Mouse (Mus musculus): ENCODE measurements at regions not wholly inside any gene's neighbourhood (a gene's known extent, or its start where the extent isn't known, plus 50 kb on each side); places are given as distances from the start of the nearest gene placed in this dataset.

DNA sequence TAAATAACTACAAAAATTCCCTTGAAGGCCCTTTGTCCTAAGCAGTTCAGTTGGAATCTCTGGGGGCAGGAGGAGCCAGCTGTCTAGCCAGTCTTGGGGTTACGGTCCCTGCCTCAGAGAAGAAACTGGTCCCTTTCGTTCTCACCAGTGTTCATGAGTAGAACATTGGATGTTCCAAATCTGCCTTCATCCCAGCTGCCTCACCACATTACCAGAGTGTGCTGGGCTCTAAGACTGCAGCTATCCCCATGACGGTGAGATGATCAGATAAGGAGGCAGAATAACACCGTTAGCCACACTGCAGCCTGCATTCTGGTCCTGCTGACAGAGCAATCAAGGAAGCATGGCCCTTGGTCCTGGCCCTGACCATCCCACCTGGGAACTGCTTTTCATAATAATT, 279.3 kb downstream of the Qk start:
- Histone ChIP-seq H3K36me3 (ENCODE audit: control insufficient read depth, insufficient read depth, low read length) (no peaks in the 10 kb centered on the region), H3K4me3 (ENCODE audit: low read depth, low read length) (no peak overlapping the region), H3K9me3 (ENCODE audit: control insufficient read depth, low read depth, low read length) (no peaks in the 10 kb centered on the region), H3K4me2 (replicated peaks; ENCODE audit: low read depth, low read length) (no peak overlapping the region), H3K27ac (ENCODE audit: low read length) (no peak overlapping the region), H3K4me1 (ENCODE audit: control insufficient read depth, insufficient read depth, low read length) (no peaks in the 10 kb centered on the region), H3K9ac (replicated peaks; ENCODE audit: low read depth, low read length) (no peak overlapping the region), H3K27me3 (ENCODE audit: control insufficient read depth, insufficient read depth, low read length) (no peaks in the 10 kb centered on the region)
- ATAC-seq (ENCODE audit: insufficient number of reproducible peaks, insufficient read depth, low FRiP score, low read depth): no peak
- WGBS: 61% methylated on average over 4 of the region's 4 CpGs

DNA sequence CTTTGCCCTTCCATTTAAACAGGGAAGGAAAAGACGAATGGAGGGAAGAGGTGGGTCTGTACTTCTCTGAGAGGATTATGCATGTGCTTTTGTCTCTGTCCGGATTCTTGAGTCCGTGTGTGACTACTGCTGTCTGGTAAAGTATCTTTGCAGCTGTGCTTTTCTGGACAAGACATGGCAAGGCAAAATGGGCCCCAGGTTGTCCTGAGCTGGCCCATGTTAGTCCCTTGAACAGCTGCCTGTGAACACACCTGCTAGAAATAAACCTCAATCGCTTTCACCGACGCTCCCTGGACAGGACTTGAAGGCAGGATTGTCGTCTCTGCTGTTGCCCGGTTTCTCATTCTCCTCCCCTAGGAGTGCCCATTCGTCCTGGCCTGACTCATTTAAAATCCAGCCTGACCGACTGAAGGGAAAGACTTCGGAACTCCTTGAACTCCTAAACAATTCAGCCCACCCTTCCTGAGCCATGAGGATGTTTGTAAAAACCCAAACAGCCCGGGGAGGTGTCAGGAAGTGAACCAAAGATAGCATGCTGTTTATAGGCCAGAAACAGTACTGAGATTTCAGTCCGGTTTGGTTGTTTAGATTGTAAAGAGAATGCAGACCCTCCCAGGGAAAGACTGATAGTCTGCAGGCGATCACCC, 281.7 kb downstream of the Qk start:
- H3K27me3 ChIP-seq (ENCODE audit: control insufficient read depth, insufficient read depth, low read length): no peaks in the 10 kb centered on the region
- no peaks in the 10 kb centered on the region for H3K36me3 ChIP-seq (ENCODE audit: control insufficient read depth, insufficient read depth, low read length)
- no peak overlapping the region for H3K9ac ChIP-seq (replicated peaks; ENCODE audit: low read depth, low read length)
- no peak overlapping the region for H3K4me2 ChIP-seq (replicated peaks; ENCODE audit: low read depth, low read length)
- no peak for ATAC-seq (ENCODE audit: insufficient number of reproducible peaks, insufficient read depth, low FRiP score, low read depth)
- no peak overlapping the region for H3K4me3 ChIP-seq (ENCODE audit: low read depth, low read length)
- H3K27ac ChIP-seq (ENCODE audit: low read length): no peak overlapping the region
- 43% methylated on average over 14 of the region's 14 CpGs for WGBS
- H3K9me3 ChIP-seq (ENCODE audit: control insufficient read depth, low read depth, low read length): no peaks in the 10 kb centered on the region
- no peaks in the 10 kb centered on the region for H3K4me1 ChIP-seq (ENCODE audit: control insufficient read depth, insufficient read depth, low read length)

DNA sequence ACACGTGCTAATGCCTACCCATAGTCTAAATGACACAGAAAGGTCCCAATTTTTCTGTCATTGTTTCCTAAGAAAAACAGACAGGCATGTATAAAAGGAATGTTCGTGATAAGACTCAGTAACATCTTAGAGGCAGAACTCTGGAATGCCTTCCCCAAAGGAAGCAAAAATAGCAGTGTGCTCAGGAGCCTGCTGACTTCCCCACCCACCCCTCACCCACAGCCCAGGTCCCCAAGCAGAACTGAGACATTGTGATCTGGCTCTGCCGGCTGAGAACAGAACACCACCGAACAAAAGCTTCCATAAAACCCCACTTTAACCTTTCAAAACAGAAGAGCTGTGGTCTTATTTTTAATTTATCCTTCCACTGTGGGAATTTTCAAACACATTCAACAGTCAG, 286.1 kb downstream of the Qk start:
- no peaks in the 10 kb centered on the region for H3K36me3 ChIP-seq (ENCODE audit: control insufficient read depth, insufficient read depth, low read length)
- H3K4me2 ChIP-seq (replicated peaks; ENCODE audit: low read depth, low read length): no peak overlapping the region
- no peaks in the 10 kb centered on the region for H3K4me1 ChIP-seq (ENCODE audit: control insufficient read depth, insufficient read depth, low read length)
- H3K4me3 ChIP-seq (ENCODE audit: low read depth, low read length): no peak overlapping the region
- no peaks in the 10 kb centered on the region for H3K27me3 ChIP-seq (ENCODE audit: control insufficient read depth, insufficient read depth, low read length)
- 64% methylated on average over 4 of the region's 4 CpGs for WGBS
- no peak overlapping the region for H3K27ac ChIP-seq (ENCODE audit: low read length)
- H3K9ac ChIP-seq (replicated peaks; ENCODE audit: low read depth, low read length): no peak overlapping the region
- ATAC-seq (ENCODE audit: insufficient number of reproducible peaks, insufficient read depth, low FRiP score, low read depth): no peak
- no peaks in the 10 kb centered on the region for H3K9me3 ChIP-seq (ENCODE audit: control insufficient read depth, low read depth, low read length)

DNA sequence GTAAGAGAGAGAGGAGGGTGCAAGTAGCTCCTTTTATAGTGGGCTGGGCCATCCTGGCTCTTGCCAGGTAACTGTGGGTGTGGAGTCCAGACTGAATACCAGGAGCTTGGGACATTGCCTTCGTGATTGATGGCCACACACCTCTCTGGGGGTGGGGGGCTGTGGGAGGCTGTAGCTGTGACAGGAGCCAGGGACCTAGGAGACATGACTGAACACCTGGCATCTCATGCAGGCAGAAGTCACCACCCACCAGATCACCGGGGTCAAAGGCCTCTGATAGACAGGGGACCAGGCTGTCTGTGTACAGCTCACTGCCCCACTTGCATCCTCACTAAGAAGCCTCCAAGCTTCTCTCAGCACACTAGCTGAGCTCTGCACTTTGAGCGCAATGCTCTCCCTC, 288.6 kb downstream of the Qk start:
- H3K9me3 ChIP-seq (ENCODE audit: control insufficient read depth, low read depth, low read length): no peaks in the 10 kb centered on the region

DNA sequence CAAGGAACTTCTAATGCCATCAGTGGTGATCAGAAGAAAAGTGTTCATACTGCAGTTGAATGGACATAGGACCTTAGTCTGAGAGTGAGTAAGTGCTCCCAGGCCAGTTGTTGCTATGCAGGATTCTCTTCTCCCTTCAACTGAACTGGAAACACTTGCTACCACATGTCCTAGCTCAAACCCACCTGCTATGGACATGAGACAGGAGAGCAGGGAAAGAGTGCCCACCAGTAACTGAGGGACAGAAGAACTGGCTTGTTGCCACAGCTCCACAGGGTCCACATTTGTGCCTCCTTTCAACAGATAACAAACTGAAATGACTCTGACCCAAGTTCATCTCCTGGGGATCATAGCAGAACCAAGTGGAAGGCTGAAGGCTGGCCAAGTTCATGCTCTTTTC, 292.9 kb downstream of the Qk start:
- no peak for ATAC-seq (ENCODE audit: insufficient number of reproducible peaks, insufficient read depth, low FRiP score, low read depth)
- Histone ChIP-seq H3K9ac (replicated peaks; ENCODE audit: low read depth, low read length) (no peak overlapping the region), H3K9me3 (ENCODE audit: control insufficient read depth, low read depth, low read length) (no peaks in the 10 kb centered on the region)

More for the DNA sequence above, 288.6 kb downstream of the Qk start:
- Histone ChIP-seq H3K4me2 (replicated peaks; ENCODE audit: low read depth, low read length) (no peak overlapping the region), H3K36me3 (ENCODE audit: control insufficient read depth, insufficient read depth, low read length) (no peaks in the 10 kb centered on the region), H3K4me1 (ENCODE audit: control insufficient read depth, insufficient read depth, low read length) (no peaks in the 10 kb centered on the region), H3K27me3 (ENCODE audit: control insufficient read depth, insufficient read depth, low read length) (no peaks in the 10 kb centered on the region), H3K27ac (ENCODE audit: low read length) (no peak overlapping the region), H3K9ac (replicated peaks; ENCODE audit: low read depth, low read length) (no peak overlapping the region), H3K4me3 (ENCODE audit: low read depth, low read length) (no peak overlapping the region)
- ATAC-seq (ENCODE audit: insufficient number of reproducible peaks, insufficient read depth, low FRiP score, low read depth): no peak
- WGBS: 74% methylated on average over 3 of the region's 3 CpGs

DNA sequence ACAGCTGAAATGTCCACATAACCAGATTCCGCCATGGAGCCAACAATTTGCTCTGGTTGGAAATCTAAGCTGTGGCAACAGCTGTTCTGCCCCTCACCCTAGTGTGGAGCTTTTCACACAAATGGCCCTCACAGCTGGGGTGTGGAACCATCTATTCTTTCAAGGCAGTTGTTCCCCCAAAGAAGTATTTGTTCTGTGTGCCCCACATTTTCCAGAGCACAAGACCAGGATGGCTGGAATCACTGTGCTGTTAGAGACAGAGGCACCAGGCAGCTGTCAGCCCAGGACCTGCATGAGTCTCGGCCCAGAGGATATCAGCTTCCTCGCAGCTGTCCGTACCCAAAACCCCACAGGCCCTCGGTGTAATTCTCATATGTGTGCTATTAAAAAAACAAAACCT, 294.4 kb downstream of the Qk start:
- 75% methylated on average over 5 of the region's 5 CpGs for WGBS
- Histone ChIP-seq H3K36me3 (ENCODE audit: control insufficient read depth, insufficient read depth, low read length) (no peaks in the 10 kb centered on the region), H3K4me3 (ENCODE audit: low read depth, low read length) (no peak overlapping the region), H3K4me1 (ENCODE audit: control insufficient read depth, insufficient read depth, low read length) (no peaks in the 10 kb centered on the region), H3K9ac (replicated peaks; ENCODE audit: low read depth, low read length) (no peak overlapping the region), H3K9me3 (ENCODE audit: control insufficient read depth, low read depth, low read length) (no peaks in the 10 kb centered on the region), H3K27me3 (ENCODE audit: control insufficient read depth, insufficient read depth, low read length) (no peaks in the 10 kb centered on the region), H3K27ac (ENCODE audit: low read length) (no peak overlapping the region), H3K4me2 (replicated peaks; ENCODE audit: low read depth, low read length) (no peak overlapping the region)
- no peak for ATAC-seq (ENCODE audit: insufficient number of reproducible peaks, insufficient read depth, low FRiP score, low read depth)

More for the DNA sequence above, 292.9 kb downstream of the Qk start:
- H3K4me3 ChIP-seq (ENCODE audit: low read depth, low read length): no peak overlapping the region
- no peaks in the 10 kb centered on the region for H3K4me1 ChIP-seq (ENCODE audit: control insufficient read depth, insufficient read depth, low read length)
- no peaks in the 10 kb centered on the region for H3K36me3 ChIP-seq (ENCODE audit: control insufficient read depth, insufficient read depth, low read length)
- H3K4me2 ChIP-seq (replicated peaks; ENCODE audit: low read depth, low read length): no peak overlapping the region
- no peaks in the 10 kb centered on the region for H3K27me3 ChIP-seq (ENCODE audit: control insufficient read depth, insufficient read depth, low read length)
- no peak overlapping the region for H3K27ac ChIP-seq (ENCODE audit: low read length)

DNA sequence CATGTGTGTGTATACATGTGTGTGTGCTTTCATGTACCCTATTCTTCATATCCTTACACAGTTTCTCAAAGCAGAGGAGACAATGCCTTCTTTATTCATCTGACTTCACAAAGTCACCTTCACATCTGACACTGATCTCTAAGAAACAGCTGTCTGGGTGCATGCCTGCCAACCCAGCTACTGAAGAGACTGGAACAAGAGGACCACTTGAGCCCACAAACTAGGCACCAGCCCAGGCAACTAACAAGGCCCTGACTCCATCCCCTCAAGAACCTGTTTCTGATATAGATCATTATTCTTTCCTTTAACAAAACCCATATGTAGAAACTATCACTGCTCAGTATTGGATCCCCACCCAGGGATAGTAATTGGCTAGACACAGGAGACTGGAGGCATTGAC, 295.3 kb downstream of the Qk start:
- no peaks in the 10 kb centered on the region for H3K9me3 ChIP-seq (ENCODE audit: control insufficient read depth, low read depth, low read length)
- H3K27me3 ChIP-seq (ENCODE audit: control insufficient read depth, insufficient read depth, low read length): no peaks in the 10 kb centered on the region
- no peak overlapping the region for H3K4me2 ChIP-seq (replicated peaks; ENCODE audit: low read depth, low read length)
- no peaks in the 10 kb centered on the region for H3K36me3 ChIP-seq (ENCODE audit: control insufficient read depth, insufficient read depth, low read length)
- H3K9ac ChIP-seq (replicated peaks; ENCODE audit: low read depth, low read length): no peak overlapping the region
- no peak overlapping the region for H3K27ac ChIP-seq (ENCODE audit: low read length)
- H3K4me3 ChIP-seq (ENCODE audit: low read depth, low read length): no peak overlapping the region
- H3K4me1 ChIP-seq (ENCODE audit: control insufficient read depth, insufficient read depth, low read length): no peaks in the 10 kb centered on the region
- no peak for ATAC-seq (ENCODE audit: insufficient number of reproducible peaks, insufficient read depth, low FRiP score, low read depth)

DNA sequence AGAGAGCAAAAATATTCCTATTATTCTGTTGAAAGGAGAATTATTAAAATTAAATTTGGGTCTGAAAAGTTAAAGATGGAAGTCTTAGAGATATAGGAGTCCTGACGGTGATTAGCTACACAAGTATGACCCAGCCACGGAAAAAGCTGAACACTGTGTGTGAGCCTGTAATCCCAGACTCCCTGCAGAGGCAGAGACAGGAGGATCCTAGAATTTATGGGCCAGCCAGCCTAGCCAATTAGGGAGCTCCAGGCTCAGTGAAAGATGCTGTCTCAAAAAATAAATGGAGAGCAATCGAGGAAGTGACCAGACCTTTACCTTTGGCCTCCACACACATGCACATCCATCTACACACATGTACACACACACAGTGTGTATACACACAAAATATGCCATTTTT, 307.5 kb downstream of the Qk start:
- ATAC-seq (ENCODE audit: insufficient number of reproducible peaks, insufficient read depth, low FRiP score, low read depth): no peak
- Histone ChIP-seq H3K27me3 (ENCODE audit: control insufficient read depth, insufficient read depth, low read length) (no peaks in the 10 kb centered on the region), H3K4me2 (replicated peaks; ENCODE audit: low read depth, low read length) (no peak overlapping the region), H3K4me3 (ENCODE audit: low read depth, low read length) (no peak overlapping the region), H3K9me3 (ENCODE audit: control insufficient read depth, low read depth, low read length) (no peaks in the 10 kb centered on the region), H3K27ac (ENCODE audit: low read length) (no peak overlapping the region), H3K4me1 (ENCODE audit: control insufficient read depth, insufficient read depth, low read length) (no peaks in the 10 kb centered on the region), H3K36me3 (ENCODE audit: control insufficient read depth, insufficient read depth, low read length) (no peaks in the 10 kb centered on the region), H3K9ac (replicated peaks; ENCODE audit: low read depth, low read length) (no peak overlapping the region)
- WGBS: 73% methylated on average over 3 of the region's 3 CpGs

DNA sequence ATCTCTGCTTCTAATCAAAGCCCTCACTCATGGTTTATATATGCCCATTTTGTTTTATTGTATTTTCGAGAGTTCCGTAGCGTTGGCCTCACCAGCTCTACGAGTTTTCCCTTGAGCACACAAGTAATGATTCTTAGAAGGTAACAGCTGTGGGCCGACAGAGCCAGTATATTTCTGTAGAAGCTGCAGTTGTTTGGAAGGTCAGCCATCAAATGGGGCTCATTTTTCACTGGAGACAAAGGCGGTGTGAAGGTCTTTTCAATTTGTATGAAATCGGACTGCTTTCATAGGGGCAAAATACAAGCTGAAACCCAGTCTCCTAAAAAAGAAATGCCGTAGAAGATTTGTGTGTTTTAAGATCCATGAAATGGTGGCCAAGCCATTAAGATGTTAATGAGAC, 307.9 kb downstream of the Qk start:
- H3K27me3 ChIP-seq (ENCODE audit: control insufficient read depth, insufficient read depth, low read length): no peaks in the 10 kb centered on the region
- no peak overlapping the region for H3K27ac ChIP-seq (ENCODE audit: low read length)
- 64% methylated on average over 8 of the region's 8 CpGs for WGBS
- no peak overlapping the region for H3K4me2 ChIP-seq (replicated peaks; ENCODE audit: low read depth, low read length)
- H3K4me3 ChIP-seq (ENCODE audit: low read depth, low read length): no peak overlapping the region
- H3K9ac ChIP-seq (replicated peaks; ENCODE audit: low read depth, low read length): no peak overlapping the region
- no peaks in the 10 kb centered on the region for H3K36me3 ChIP-seq (ENCODE audit: control insufficient read depth, insufficient read depth, low read length)
- H3K9me3 ChIP-seq (ENCODE audit: control insufficient read depth, low read depth, low read length): no peaks in the 10 kb centered on the region
- no peaks in the 10 kb centered on the region for H3K4me1 ChIP-seq (ENCODE audit: control insufficient read depth, insufficient read depth, low read length)
- ATAC-seq (ENCODE audit: insufficient number of reproducible peaks, insufficient read depth, low FRiP score, low read depth): no peak

Measured in stomach, embryonic 14.5 days (tissue).